Mouse (Mus musculus): ENCODE results near the gene Spsb3. TPM values are rescaled to one million over a fixed set of nuclear protein-coding genes. Genes with fewer than 3 reads are reported as not detected.

Spsb3 gene
- polyA plus RNA-seq, 1 experiment from 2014 or later: 37.0 TPM

DNA sequence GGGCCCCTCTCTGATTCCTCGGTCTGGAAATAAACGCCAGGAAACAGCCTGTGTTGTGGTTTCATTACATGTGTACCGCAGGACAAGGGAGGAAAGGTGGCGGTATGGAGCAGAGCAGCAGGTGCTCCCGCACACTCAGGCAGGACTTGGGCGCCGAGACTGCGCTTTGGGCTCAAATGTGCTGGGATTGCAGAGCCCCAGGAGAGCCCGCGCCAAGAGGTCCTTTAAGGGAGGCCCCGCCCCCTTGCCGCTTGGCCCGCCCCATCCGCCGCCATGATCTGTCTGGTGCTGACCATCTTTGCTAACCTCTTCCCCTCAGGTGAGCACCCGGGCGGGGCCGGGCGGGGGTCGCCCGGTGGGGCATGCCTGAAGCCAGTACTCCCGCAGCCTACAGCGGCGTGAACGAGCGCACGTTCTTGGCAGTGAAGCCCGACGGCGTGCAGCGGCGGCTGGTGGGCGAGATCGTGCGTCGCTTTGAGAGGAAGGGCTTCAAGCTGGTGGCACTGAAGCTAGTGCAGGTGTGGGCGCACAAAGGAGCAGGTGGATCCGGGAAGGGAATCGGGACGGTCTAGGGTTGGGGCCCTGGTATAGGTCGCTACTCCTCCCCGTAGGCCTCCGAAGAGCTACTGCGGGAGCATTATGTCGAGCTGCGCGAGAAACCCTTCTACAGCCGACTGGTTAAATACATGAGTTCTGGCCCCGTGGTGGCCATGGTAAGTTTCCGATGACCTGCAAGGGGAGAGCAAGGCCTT is 10.0 kb downstream of the Spsb3 start, which contains the start of gene Nme3:
Nme3 (plus strand) TSS at position 260 of the 752 bp plus-strand sequence.
- peak within 1 kb of the TSS; percentile 97 for H3K4me3 ChIP-seq (ENCODE audit: low read depth, low read length)
- peaks cover 67% of the 10 kb centered on the region for H3K36me3 ChIP-seq (ENCODE audit: control insufficient read depth, insufficient read depth, low read length)
- H3K27me3 ChIP-seq (replicated peaks; ENCODE audit: control insufficient read depth, insufficient read depth, low read length): no peaks in the 10 kb centered on the region
- H3K4me2 ChIP-seq (ENCODE audit: low read length): peak within 1 kb of the TSS; percentile 83
- peak within 1 kb of the TSS; percentile 69 for H3K27ac ChIP-seq (ENCODE audit: low read depth)
- H3K9ac ChIP-seq (ENCODE audit: low read length): peak within 1 kb of the TSS; percentile 85
- 1% methylated on average over 50 of the region's 50 CpGs for WGBS
- H3K4me1 ChIP-seq (replicated peaks; ENCODE audit: control insufficient read depth, insufficient read depth, low read length): peaks cover 27% of the 10 kb centered on the region
- ATAC-seq (replicated peaks; ENCODE audit: low FRiP score, low TSS enrichment, low read depth) (peak; percentile 82), DNase-seq (ENCODE audit: low spot score) (peak; percentile 90)
- H3K9me3 ChIP-seq (ENCODE audit: control insufficient read depth, low read length): no peaks in the 10 kb centered on the region

DNA sequence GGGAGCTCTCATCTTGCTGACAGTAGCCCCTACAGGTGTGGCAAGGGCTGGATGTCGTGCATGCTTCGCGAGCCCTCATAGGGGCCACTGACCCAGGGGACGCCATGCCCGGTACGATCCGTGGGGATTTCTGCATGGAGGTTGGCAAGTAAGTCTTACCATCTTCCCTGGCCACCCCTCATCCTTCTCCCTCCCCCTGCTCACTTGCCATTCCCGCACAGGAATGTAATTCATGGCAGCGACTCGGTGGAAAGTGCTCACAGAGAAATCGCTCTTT is 10.5 kb downstream of the Spsb3 start:
- H3K4me3 ChIP-seq (ENCODE audit: low read depth, low read length): peak overlapping the region; percentile 97
- peak overlapping the region; percentile 54; the same call in 1 of the 2 replicates for H3K27ac ChIP-seq (ENCODE audit: low read depth)
- no peaks in the 10 kb centered on the region for H3K9me3 ChIP-seq (ENCODE audit: control insufficient read depth, low read length)
- 28% methylated on average over 11 of the region's 11 CpGs for WGBS
- H3K36me3 ChIP-seq (ENCODE audit: control insufficient read depth, insufficient read depth, low read length): peaks cover 67% of the 10 kb centered on the region
- ATAC-seq (replicated peaks; ENCODE audit: low FRiP score, low TSS enrichment, low read depth) (no peak), DNase-seq (ENCODE audit: low spot score) (no peak)
- H3K9ac ChIP-seq (ENCODE audit: low read length): peak overlapping the region; percentile 85
- peaks cover 27% of the 10 kb centered on the region for H3K4me1 ChIP-seq (replicated peaks; ENCODE audit: control insufficient read depth, insufficient read depth, low read length)
- no peaks in the 10 kb centered on the region for H3K27me3 ChIP-seq (replicated peaks; ENCODE audit: control insufficient read depth, insufficient read depth, low read length)
- peak overlapping the region; percentile 83 for H3K4me2 ChIP-seq (ENCODE audit: low read length)

DNA sequence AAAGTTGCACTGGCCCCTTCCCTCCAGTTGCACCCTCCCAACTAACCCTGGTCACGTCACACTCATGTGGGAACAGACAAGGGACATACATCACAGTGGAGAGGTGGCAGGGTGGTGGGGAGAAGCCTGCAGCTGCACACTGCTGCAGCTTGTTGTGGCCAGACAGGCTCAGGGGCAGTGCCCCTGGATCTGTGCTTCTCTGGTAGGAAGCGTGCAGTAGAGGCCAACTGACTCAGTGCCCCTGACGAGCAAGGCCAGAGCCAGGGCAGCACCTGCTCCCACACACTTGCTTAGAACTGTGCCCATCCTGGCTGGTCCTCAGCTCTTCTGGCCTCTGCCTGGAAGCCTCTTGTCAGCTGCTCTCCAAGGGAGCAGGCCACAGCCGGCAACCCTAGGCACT is 11.2 kb downstream of the Spsb3 start:
- peak overlapping the region; percentile 97 for H3K4me3 ChIP-seq (ENCODE audit: low read depth, low read length)
- no peaks in the 10 kb centered on the region for H3K9me3 ChIP-seq (ENCODE audit: control insufficient read depth, low read length)
- no peaks in the 10 kb centered on the region for H3K27me3 ChIP-seq (replicated peaks; ENCODE audit: control insufficient read depth, insufficient read depth, low read length)
- H3K4me2 ChIP-seq (ENCODE audit: low read length): peak overlapping the region; percentile 83; the same call in 1 of the 2 replicates
- no peak for ATAC-seq (replicated peaks; ENCODE audit: low FRiP score, low TSS enrichment, low read depth)
- peaks cover 27% of the 10 kb centered on the region for H3K4me1 ChIP-seq (replicated peaks; ENCODE audit: control insufficient read depth, insufficient read depth, low read length)
- peaks cover 67% of the 10 kb centered on the region for H3K36me3 ChIP-seq (ENCODE audit: control insufficient read depth, insufficient read depth, low read length)
- WGBS: 73% methylated on average over 4 of the region's 4 CpGs
- DNase-seq (ENCODE audit: low spot score): no peak
- H3K9ac ChIP-seq (ENCODE audit: low read length): no peak overlapping the region
- H3K27ac ChIP-seq (ENCODE audit: low read depth): no peak overlapping the region

DNA sequence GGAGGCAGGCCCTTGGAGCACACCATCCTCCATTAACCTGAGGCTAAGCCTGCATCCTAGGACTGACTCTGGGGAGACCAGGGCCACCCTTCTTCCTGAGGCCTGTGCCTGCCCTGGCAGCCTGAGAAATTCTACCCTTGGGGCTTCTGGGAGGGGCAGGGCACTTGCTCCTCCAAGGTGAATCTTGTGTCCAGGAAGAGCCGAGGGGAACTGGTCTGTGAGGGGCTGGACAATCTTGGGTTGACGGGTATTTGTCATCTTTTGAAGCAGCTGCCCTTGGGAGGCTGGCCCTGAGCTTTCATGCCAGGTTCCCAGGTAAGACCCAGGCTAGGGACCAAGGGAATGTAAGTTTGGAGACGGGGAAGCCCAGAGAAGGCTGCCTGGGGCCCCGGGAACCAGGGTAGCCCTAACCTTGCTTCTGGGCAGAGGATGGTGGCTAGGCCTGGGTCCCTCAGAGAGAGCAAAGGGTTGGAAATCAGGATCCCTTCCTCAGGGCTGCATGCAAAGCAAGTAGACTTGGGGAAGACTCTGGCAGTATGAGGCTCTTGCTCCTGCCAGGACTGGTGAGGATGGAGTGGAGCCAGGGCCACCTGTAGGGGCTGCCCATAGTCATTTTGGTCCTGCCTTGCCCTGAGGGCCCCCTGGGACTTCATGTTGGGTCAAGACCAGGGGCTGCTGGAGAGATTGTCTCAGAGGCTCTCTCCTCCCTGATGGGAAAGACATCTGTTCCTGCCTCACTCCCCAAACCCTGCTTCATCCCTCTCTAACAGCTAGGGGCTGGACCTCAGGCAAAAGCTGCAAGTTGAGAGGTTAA is 11.8 kb downstream of the Spsb3 start:
- Histone ChIP-seq H3K9ac (ENCODE audit: low read length) (no peak overlapping the region), H3K9me3 (ENCODE audit: control insufficient read depth, low read length) (no peaks in the 10 kb centered on the region), H3K36me3 (ENCODE audit: control insufficient read depth, insufficient read depth, low read length) (peaks cover 67% of the 10 kb centered on the region), H3K4me3 (ENCODE audit: low read depth, low read length) (no peak overlapping the region), H3K27me3 (replicated peaks; ENCODE audit: control insufficient read depth, insufficient read depth, low read length) (no peaks in the 10 kb centered on the region), H3K27ac (ENCODE audit: low read depth) (no peak overlapping the region), H3K4me1 (replicated peaks; ENCODE audit: control insufficient read depth, insufficient read depth, low read length) (peaks cover 27% of the 10 kb centered on the region), H3K4me2 (ENCODE audit: low read length) (no peak overlapping the region)
- 72% methylated on average over 4 of the region's 4 CpGs for WGBS
- DNase-seq (ENCODE audit: low spot score) (no peak), ATAC-seq (replicated peaks; ENCODE audit: low FRiP score, low TSS enrichment, low read depth) (no peak)

DNA sequence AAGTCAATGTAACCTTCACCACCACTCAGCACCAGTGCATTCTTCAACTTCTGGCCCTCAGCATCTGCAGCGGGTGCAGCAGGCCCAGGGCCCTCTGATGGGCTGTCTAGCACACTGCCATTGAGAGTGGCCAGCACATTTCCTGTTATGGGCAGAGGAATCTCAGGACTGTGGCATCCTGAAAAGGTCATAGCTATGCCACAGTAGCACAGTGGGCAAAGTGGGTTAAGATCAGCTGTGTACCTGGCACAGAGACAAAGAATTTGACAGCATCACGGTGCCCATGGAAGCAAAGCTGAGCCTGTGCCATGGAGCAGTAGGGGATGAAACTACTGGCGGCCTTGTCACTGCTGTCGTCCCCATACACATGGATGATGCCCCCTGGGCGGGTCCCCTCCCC is 12.7 kb downstream of the Spsb3 start:
- no peak overlapping the region for H3K4me2 ChIP-seq (ENCODE audit: low read length)
- H3K4me1 ChIP-seq (replicated peaks; ENCODE audit: control insufficient read depth, insufficient read depth, low read length): peaks cover 22% of the 10 kb centered on the region
- H3K27me3 ChIP-seq (replicated peaks; ENCODE audit: control insufficient read depth, insufficient read depth, low read length): no peaks in the 10 kb centered on the region
- WGBS: 86% methylated on average over 5 of the region's 5 CpGs
- ATAC-seq (replicated peaks; ENCODE audit: low FRiP score, low TSS enrichment, low read depth) (no peak), DNase-seq (ENCODE audit: low spot score) (no peak)
- no peaks in the 10 kb centered on the region for H3K9me3 ChIP-seq (ENCODE audit: control insufficient read depth, low read length)
- H3K9ac ChIP-seq (ENCODE audit: low read length): no peak overlapping the region
- H3K36me3 ChIP-seq (ENCODE audit: control insufficient read depth, insufficient read depth, low read length): peaks cover 73% of the 10 kb centered on the region
- H3K4me3 ChIP-seq (ENCODE audit: low read depth, low read length): no peak overlapping the region
- H3K27ac ChIP-seq (ENCODE audit: low read depth): no peak overlapping the region

DNA sequence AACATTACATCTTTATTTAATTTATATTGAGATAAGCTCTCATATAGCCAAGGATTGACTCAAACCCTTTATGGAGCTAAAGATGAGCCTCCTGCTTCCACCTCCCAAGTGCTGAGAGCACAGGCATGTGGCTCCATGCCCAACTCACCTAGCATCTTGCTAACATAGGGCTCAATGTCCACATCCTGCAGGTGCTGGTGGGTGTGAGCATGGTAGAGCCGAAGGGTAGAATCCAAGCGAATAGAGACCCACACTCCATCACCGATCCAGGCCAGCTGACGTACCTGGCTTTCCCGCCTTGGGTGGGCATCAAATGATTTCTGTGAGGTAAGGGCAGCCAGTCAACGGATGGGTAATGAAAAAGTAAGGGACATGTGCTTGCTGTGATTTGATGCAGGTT is 13.6 kb downstream of the Spsb3 start:
- H3K9ac ChIP-seq (ENCODE audit: low read length): no peak overlapping the region
- no peaks in the 10 kb centered on the region for H3K9me3 ChIP-seq (ENCODE audit: control insufficient read depth, low read length)
- 94% methylated on average over 6 of the region's 6 CpGs for WGBS
- H3K27me3 ChIP-seq (replicated peaks; ENCODE audit: control insufficient read depth, insufficient read depth, low read length): no peaks in the 10 kb centered on the region
- no peak overlapping the region for H3K4me2 ChIP-seq (ENCODE audit: low read length)
- ATAC-seq (replicated peaks; ENCODE audit: low FRiP score, low TSS enrichment, low read depth): no peak
- H3K4me3 ChIP-seq (ENCODE audit: low read depth, low read length): no peak overlapping the region
- H3K4me1 ChIP-seq (replicated peaks; ENCODE audit: control insufficient read depth, insufficient read depth, low read length): peaks cover 20% of the 10 kb centered on the region
- H3K27ac ChIP-seq (ENCODE audit: low read depth): no peak overlapping the region
- H3K36me3 ChIP-seq (ENCODE audit: control insufficient read depth, insufficient read depth, low read length): peaks cover 81% of the 10 kb centered on the region
- DNase-seq (ENCODE audit: low spot score): no peak

DNA sequence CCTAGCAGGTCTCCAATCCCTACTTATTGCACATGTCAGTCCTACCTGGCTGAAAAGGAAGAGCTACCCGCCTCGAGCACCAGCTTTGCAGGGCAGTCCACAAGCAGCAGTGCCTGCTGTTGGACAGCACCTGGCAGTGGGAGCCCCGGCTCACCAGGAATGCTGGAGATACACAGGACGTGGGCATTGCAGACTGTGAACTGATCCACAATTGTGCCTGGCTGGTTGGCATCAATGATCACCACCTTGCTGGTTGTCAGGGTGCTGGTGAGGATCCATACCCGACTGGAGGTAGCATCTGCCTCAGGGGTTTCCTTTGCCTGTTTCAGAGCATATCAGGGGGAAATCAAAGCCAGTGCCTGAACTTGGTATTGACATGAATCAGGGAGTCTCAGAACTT is 15.7 kb downstream of the Spsb3 start:
- Histone ChIP-seq H3K9ac (ENCODE audit: low read length) (no peak overlapping the region), H3K27ac (ENCODE audit: low read depth) (no peak overlapping the region), H3K4me2 (ENCODE audit: low read length) (no peak overlapping the region), H3K4me3 (ENCODE audit: low read depth, low read length) (no peak overlapping the region), H3K9me3 (ENCODE audit: control insufficient read depth, low read length) (no peaks in the 10 kb centered on the region), H3K4me1 (replicated peaks; ENCODE audit: control insufficient read depth, insufficient read depth, low read length) (peaks cover 7% of the 10 kb centered on the region), H3K27me3 (replicated peaks; ENCODE audit: control insufficient read depth, insufficient read depth, low read length) (no peaks in the 10 kb centered on the region), H3K36me3 (ENCODE audit: control insufficient read depth, insufficient read depth, low read length) (peaks cover 100% of the 10 kb centered on the region)
- no peak for ATAC-seq (replicated peaks; ENCODE audit: low FRiP score, low TSS enrichment, low read depth)
- WGBS: 92% methylated on average over 5 of the region's 5 CpGs
- no peak for DNase-seq (ENCODE audit: low spot score)

DNA sequence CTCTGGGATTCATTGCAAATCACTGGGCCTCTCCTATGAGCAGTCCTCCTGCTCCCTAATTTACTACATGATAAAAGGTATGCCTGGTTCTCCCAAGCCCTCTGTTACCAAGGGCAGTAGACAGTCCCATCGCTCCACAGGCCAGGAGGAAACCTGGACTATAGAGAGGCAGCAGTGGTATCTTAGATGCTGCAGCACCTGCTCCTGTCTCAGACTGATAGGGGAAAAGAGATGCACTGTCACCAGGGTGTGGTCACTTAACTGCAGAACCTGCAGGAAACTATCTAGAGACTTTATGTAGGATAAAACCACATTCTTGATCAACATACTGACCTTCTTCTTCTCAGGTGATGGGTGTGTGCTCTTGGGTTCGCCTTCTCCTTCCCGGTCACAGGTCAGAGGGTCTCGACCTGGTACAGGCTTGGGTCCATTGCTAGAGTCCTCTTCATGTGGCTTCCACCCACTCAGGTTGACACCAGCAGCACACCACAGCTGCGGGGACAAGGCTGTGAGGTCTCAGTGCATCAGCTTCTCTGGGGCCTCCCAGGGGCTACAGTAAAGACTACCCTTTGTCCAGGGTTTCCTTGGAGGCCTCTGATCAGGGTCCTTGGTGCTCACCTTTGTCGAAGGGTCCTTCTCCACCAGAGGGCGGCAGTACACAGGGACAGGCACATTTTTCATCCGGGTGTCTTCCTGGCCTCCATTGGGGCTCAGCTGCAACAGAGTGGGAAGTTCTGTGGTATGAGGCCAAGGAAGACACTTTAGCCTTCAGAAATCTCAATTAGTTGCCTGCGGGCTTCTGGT is 16.4 kb downstream of the Spsb3 start:
- Histone ChIP-seq H3K27me3 (replicated peaks; ENCODE audit: control insufficient read depth, insufficient read depth, low read length) (no peaks in the 10 kb centered on the region), H3K4me3 (ENCODE audit: low read depth, low read length) (no peak overlapping the region), H3K27ac (ENCODE audit: low read depth) (no peak overlapping the region), H3K36me3 (ENCODE audit: control insufficient read depth, insufficient read depth, low read length) (peaks cover 100% of the 10 kb centered on the region), H3K4me2 (ENCODE audit: low read length) (no peak overlapping the region), H3K9me3 (ENCODE audit: control insufficient read depth, low read length) (no peaks in the 10 kb centered on the region), H3K4me1 (replicated peaks; ENCODE audit: control insufficient read depth, insufficient read depth, low read length) (no peaks in the 10 kb centered on the region), H3K9ac (ENCODE audit: low read length) (no peak overlapping the region)
- DNase-seq (ENCODE audit: low spot score) (peak; percentile 65), ATAC-seq (replicated peaks; ENCODE audit: low FRiP score, low TSS enrichment, low read depth) (no peak)
- WGBS: 68% methylated on average over 9 of the region's 9 CpGs
